Mouse (Mus musculus): ENCODE results near the gene Ifit2. TPM values are rescaled to one million over a fixed set of nuclear protein-coding genes. Genes with fewer than 3 reads are reported as not detected.

Gene Ifit2
- total RNA-seq (2021), result 1 to 10 TPM; 6.9 to 8.1 TPM
- long read RNA-seq, experiment 1, transcript Ifit2-201 (3 exons, 3,818 nt), result major isoform, 5 of 12 reads
- long read RNA-seq, experiment 1, partial matches to known transcripts, result 7 of 12 reads
- long read RNA-seq, experiment 1, other reads (novel, unspliced or antisense), result 0 of 12 reads
- long read RNA-seq, experiment 2, partial matches to known transcripts, result 5 of 8 reads
- long read RNA-seq, experiment 2, other reads (novel, unspliced or antisense), result 0 of 8 reads

DNA sequence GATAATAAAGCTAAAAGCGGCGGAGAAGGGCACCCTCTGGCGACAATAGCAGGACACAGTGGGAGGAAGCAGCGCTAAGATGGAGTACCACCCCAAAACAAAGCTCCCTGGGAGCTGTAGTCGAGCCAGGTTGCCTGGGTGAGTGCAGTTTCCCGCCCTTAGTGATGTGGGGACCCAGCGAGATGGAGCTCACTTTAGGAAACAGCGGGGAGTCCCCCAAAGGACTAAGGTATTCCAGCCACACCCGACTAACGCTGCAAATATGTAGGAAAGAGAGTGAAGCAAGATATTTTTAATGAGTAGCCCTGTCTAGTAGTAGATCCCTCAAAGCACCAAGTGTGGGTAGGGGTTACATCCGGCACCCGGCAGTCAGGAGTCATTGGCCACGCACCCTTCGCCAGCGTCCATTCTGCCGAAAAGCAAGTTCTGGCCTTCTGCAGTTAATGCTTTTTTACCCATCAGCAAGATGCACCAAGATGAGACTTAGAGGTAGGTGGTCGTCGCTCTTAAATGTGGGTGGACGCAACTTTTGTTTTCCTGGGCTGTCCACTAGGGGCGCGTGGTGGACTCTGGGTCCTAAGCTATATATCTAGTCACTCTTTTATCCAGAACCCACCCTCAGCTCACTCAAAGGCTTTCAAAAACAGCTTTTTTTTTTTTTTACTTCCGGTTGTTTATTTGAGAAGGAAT lies at the start of gene Ifit2:
TSS of gene Ifit2 (plus strand) at position 161 of the 690 bp plus-strand sequence.
- DNase-seq (ENCODE audit: low spot score in 2 of 2), result peak; percentile 67 to 74

DNA sequence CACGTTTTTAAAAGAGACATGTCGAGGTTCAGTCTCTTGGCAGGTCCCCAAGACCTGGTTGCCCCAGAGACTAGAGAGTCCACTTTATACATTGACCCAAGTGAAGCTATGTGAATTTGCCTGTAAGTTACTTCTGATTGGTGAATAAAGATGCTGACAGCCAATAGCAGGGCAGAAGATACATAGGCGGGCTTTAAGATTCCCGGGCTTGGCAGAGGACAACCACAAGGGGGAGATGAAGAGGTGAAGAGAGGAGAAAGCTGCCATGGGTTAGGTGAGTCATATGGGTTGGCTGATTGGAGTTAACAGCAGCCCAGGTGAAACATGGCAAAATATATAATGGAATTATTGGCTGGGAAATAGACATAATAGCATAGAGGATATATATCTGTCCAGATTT lies 49.7 kb upstream of the Ifit2 start:
- DNase-seq (ENCODE audit: low spot score in 2 of 2), result peak; percentile 36 to 43

DNA sequence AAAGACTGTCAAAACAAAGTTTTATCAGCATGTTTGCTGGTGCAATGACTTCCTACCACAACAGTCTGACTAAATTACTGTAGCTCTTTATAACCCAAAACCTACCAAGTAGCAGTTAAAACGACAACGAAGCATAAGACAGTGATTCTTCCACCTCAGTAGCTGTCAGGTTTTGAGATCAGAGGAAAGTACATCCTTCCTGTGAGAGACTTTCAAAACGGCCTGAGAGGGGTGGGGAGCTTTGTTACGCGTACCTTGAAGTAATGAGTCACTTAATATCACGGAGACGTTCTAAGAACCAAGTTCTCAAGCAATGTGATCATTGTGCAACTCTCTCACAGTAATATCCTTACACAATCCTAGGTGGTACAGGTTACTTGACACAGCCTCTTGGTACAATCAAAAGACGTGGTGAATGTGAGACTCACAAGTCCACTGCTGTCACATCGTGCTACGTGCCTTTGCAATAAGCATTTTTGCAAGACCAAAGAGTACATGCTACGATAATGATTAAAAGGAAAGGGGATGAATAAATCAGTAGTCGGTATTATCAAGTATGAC lies 45.3 kb upstream of the Ifit2 start:
- DNase-seq (ENCODE audit: low spot score in 2 of 2), result no peak

DNA sequence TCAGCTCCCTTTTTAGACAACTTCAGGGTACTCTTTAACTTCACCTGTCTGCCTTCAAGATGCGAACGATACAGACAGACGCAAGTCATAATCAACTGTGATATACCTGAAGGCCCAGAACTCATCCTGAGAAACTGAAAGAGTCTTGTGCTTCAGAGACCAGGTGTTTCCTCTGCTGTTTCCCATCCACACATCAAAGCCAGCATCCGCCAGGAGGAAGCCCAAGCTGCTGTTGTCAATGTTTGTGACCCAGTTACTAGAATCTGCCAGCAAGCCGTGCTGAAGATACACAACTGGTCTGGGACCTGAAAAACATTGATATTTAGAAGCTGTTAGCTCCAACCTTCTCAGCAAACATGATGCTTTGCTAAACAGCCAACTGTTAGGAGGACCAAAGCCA lies 39.8 kb upstream of the Ifit2 start:
- no peak for DNase-seq (ENCODE audit: low spot score in 2 of 2)

DNA sequence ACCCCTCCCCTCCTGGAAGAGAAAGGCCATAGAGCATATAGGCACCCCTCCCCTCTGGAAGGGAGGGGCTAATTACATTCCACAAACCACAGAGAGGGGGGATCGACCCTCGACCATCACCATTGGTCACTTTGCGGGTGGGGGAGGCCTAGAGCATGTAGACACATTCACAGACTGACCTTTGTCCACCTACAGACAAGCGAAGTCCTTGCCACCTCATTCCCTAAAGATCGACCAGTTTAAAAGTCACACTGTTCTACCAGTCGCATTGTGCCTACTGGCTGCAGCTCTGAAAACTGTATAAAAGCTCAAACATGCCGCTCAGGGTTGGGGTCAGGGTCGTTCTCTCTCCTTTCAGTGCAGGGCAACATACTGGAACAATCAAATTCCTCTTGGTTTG lies 39.0 kb upstream of the Ifit2 start:
- no peak for DNase-seq (ENCODE audit: low spot score in 2 of 2)

DNA sequence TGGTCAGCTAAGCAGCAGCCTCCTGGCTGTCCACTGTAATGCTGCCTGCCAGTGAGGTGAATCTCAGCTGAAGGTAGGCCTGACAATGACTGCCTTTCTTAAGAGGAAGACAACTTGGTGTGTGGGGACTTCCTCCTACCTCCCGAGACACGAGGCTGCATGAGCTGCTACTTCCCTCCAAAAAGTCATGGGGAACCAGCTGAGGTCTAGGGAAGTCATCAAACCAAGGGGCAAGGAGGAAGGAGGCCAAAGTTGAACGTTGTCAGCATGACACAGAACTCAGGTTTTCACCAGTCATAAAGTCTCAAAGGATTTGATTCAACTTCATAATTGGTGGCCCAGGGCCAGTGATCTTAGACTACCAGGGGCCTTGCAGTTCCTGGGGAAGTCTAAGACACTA lies 34.8 kb upstream of the Ifit2 start:
- DNase-seq (ENCODE audit: low spot score in 2 of 2), result no peak

DNA sequence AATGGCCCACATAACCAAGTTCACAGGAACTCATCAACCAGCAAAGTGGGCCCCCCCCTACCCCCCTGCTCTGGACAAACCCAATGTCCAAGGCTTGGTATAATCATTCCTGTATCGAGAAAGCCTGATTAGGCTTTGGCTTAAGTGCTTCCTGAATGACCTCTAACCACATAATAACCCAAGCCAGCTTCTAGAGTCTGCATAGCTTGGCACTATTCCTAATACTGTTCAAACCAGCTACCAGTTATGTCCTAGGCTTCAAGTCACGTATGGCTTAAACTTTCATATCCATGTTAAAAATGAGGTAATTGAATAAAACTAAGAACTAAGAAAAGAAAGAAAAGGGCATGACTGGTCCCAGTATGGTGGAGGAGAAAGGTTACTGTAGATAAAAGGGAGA lies 34.1 kb upstream of the Ifit2 start:
- DNase-seq (ENCODE audit: low spot score in 2 of 2), result no peak

DNA sequence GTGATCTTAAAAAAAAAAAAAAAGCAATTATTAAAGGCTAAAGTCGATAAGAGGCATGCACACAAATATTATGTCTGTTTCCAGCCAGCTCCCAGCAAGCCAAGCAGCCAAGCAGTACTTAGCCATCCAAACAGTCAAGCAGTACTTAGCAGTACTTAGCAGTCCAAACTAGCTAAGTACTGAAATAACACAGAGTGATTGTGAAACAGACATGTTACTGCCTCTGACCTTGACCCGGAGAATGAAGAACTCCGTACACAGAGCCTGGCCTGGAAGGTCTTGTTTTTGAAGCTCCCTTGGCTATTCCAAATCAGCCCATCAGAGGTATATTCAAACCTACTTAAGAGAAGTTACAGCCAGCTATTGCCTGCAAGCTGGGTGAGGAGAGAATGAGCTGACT lies 33.3 kb upstream of the Ifit2 start:
- DNase-seq (ENCODE audit: low spot score in 2 of 2), result no peak

DNA sequence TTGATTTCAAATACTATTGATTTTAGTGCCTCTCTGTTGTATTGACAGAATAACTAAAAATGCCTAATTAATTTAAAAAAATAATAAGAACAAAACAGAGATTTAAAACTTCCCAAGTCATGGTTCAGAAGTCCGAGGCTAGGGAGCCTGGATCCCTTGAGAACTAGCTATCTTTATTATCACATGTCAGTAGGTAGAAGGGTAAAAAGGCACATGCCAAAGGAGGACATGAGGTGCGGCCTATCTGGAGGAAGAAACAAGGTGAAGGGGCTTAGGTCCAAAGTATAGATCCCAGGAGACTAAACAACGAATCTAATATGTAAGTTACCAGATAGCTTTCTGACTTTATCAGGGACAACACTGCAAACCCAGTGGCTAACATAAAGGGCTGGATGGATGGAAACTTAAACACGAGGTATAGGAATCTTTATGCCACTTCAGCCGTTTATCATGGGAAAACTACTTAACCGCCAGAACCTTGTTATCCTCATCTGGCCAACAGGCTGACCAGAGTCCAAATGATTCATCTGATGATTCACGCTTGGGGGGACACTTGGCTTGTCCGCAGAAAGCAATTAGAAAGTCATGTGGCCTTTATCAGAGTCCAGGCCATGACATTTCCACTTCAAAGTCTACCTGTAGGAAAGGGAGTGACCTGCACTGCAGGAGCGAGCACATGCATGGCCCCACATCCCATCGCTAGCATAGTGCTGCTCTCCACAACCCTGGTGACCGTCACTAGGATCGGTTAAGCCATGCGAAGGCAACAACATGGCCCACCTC lies 32.5 kb upstream of the Ifit2 start:
- DNase-seq (ENCODE audit: low spot score in 2 of 2), result no peak

DNA sequence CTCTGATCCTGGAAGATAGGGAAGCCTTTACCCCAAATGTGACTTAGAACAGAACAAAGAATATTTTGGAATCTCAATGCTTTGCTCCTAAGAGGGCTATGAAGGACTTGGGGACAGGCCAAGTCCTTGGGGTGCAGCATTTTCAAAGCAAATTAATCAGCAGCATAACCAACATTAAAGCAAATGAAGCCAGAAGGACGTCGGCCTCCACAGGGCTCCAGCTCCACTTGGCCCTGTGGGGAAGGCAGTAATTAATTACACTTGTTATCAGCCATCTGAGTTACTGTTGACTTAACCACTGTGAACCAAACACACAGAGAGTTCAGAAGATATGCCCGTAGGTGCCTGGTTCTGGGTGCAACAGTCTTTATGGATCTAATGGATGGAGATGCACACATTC lies 31.7 kb upstream of the Ifit2 start:
- DNase-seq (ENCODE audit: low spot score in 2 of 2), result no peak

DNA sequence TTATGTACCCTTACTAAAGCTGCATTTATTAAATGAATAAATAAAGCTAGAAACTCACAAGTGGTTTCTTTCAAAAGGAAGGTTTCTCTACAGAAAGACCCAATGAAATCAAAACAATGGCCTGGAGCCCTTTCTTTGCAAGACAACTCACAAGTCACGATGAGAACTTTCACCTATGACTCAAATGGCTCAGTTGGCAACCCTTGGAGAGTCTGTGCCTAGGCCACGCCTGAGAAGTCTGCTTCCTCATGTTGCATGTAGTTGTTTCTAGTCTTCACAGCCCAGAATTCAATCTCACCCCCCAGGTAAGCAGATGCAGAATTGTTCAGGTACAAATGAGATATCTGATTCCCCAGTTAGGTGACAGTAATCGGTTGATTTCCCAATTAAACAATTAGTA lies 30.8 kb upstream of the Ifit2 start:
- no peak for DNase-seq (ENCODE audit: low spot score in 2 of 2)

DNA sequence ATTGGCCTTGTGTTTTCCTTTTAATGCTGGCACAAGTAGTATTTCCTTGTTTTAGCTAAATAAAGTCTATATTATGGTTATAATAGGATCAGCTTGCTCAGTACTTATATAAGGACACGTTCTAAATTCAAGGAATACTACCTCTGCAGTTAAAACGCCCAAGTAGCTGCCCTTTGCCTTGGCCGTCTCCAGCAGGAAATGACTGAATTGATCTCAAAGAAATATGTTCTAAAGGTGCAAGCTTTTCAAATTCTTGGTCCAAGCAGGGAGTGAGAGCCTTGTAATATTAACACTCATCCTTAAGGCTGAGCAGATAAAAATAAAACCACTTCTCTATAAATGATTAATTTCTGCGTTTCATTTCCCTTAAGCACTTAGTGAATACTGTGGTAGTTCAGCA lies 30.4 kb upstream of the Ifit2 start:
- no peak for DNase-seq (ENCODE audit: low spot score in 2 of 2)

DNA sequence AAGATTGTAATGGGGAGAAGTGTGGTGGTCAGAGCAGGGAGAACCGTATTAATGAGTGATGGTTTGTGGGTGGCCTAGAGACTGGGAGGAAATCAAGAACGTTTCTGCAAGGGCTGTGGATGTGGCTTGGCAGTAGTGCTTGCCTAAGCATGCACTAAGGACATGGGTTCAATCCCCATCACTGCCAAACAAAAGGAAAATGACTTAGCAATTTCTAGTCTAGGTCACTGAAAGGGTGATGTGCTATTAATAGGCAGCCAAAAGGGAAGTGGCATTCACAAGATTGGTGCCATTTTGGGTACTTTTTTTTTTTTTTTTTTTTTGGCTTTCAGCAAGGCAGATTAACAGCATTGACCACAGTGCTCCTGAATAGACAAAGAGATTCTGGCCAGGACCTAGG lies 29.1 kb upstream of the Ifit2 start:
- DNase-seq (ENCODE audit: low spot score in 2 of 2), result no peak

DNA sequence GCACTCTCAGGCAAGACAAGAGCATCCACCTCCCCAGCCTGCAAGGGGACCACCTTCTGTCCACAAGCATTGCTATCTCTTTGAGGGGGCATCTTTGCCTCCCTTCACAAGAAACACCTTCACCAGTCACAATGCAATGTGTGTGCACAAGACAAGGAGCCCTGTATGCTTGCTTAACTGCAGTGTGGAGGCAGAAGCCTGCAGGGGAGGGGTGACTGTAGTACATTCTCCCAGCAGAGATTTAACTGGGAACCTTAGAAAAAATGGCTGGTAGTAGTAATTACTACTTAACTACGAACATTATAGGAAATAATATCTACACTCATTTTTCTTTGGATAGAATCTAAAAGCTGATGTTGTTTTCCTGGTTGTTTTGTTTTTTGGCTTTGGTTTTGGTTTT lies 28.5 kb upstream of the Ifit2 start:
- DNase-seq (ENCODE audit: low spot score in 2 of 2), result no peak

DNA sequence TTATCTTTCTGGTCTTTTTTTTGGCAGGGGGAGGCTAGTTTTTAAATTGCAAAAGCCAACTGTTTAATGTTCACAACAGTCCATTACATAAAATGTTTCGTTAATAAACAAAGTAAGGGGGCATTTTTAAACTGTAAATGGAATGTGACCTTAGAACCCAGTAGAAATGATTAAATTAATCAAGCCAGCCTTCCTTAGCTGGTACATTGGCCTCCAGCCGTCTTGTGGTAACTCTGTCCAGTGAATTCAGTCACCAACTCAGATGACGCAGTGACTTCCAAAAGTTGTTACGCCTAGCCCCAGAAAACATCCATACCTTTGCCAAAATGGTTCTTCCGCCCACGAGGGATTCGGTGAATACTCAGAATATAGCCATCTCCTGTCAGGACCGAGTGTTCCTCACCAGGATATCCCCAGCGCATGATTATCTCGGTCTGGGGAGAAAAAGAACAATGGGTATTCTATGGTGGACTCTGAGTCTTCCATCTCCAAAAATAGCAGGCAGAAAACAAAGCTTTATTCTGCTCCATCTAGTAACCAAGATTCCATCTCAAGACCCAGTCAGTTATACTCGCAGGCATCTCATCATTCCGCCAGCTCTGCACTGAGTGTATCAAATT lies 27.3 kb upstream of the Ifit2 start:
- DNase-seq (ENCODE audit: low spot score in 2 of 2), result no peak

DNA sequence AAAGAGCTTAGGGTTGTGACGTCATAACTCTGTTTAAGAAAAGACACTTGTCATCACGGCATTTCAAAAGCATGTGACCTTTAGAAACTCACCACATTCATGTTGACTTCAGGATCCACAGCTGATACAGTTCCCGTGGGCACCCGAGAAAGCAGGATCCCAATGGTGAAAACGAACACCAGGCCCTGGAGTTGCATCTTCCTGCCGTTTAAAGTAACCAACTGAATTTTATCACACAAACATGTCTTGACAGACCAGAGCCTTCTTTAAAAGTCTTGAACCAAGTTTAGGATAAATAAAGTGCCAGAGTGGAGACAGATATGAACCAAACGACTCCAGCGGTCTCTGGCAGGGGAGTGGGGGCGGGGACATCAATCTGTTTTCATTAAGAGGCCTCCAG lies 25.8 kb upstream of the Ifit2 start:
- no peak for DNase-seq (ENCODE audit: low spot score in 2 of 2)

DNA sequence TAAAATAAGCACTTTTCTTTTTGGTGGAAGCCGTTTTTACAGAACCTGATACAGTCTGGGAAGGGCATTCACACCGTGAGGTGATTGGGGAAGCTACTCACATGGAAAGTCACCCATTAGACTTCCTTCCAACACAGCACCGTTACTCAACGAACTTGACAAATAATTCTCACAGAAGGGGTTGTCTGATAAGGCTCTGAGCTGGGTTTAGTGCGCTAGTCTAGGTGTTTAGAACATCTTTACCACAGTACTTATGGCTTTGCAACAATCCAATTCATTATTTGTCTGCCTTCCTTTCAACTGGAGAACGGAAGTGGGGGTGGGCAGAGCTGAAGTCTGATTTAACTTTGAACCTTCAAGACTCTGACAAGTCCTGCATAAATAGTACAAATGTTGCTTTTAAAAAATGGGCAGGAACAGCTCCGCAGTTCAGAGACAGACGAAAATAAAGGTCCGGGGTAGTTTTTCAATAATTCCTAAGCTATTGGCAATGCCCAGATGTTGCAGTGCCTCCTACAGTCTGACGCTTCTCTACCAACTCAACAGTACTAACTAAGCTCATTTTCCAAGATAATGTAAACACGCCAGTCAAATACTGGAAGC lies 24.1 kb upstream of the Ifit2 start:
- no peak for DNase-seq (ENCODE audit: low spot score in 2 of 2)

DNA sequence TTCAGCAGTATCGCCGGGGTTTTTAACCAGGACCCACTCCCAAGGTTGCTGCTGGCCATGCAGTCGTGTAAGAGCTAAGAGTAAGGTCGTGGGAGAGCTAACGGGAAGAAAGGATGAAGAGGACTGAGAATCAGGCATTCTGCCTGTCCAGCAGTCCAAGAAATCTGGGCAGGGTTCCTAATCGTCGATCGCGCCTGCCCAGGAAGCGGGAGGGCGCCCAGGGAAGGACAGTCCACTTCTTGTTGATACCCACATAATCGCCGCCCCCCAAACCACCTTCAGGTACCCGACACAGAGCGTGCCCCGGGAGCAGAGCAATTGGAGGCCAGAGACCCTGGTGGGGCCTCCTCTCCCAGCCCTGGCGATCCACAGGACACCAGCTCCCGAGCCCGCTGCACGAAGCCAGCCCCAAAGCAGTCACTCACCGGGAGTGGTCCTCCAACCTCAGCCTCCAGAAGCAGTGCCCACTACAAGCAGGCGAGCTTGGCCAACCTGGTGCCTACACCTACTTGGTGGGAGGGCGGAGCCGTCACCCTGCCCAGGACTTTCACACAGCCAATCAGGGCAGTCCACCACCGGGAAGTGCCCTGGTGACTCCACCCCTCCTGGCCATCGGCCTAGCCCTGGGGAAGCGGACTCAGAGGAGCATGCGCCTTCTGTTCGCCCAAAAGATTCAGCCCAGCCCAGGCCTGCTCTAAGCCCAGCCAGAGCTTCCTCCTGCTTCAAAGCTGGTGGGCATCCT lies 23.4 kb upstream of the Ifit2 start, which contains the start of gene Lipa:
TSS of gene Lipa (minus strand) at position 534 of the 742 bp plus-strand sequence.
- DNase-seq (ENCODE audit: low spot score in 2 of 2), result peak; percentile 90 to 93

DNA sequence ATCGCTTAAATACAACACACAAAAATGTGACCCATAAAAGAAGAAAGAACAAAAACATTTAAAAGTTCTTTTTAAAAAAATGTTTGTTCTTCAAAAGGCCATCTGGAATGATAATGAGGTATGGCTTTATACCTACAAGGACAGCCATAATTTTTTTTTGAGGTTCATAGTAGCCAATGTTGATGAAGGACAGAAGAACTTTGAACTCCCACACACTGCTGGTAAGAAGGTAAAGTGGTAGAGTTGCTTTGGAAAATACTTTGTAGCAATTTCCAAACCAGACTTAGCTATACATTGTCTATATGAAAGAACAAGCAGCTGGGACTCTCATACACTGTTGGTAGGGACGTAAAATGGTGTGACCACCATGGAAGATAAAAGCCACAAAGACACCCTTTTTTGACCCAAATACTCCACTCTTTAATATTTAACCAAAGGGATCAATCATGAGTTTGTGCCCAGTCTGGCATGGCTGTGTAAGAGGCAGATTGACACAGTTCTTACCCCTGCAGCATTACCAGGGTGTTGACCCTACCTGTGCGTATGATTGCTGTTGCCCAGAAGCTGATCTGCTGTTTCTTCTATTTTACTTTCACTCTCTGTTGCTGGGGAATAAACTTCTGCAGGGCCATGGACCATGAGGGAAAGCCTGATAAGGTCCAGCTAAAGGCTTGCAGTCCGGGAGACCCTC lies 18.3 kb upstream of the Ifit2 start:
- DNase-seq (ENCODE audit: low spot score in 2 of 2), result no peak

DNA sequence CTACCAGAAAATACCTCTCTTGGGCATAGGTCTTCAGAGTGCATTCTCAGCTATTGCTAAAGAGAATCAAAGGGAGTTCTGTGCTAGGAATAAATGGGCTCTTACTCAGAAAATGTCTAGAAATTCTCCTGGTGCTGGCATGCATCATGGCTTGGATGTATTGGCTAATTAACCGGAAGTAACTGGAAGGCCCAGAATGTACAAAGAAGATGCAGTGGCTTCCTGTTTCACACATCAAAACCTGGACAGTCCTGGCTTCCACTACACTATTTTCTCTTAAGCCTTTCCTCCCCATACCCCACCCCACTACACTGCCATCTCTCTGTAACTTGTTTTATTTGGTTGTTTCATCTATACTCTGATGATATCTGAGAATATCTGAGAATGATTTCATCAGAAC lies 11.1 kb upstream of the Ifit2 start:
- no peak for DNase-seq (ENCODE audit: low spot score in 2 of 2)

Data from left cerebral cortex, adult 18-20 months (tissue).